Mouse (Mus musculus) thymus, adult 2 months (tissue): ENCODE measurements around the gene Il25.

Experiments
- CTCF ChIP-seq: fragments of 200-500 bp; IDR thresholded peaks from 2 replicates; pipeline ENCODE4 v1.5.1; 2012; ENCODE audit warnings: mild to moderate bottlenecking, control low read depth, low read length, moderate library complexity, borderline replicate concordance; ENCODE audit not compliant: control insufficient read depth, poor library complexity, insufficient read depth; ENCODE audit errors: extremely low read depth
- POLR2A ChIP-seq: fragments of 200-500 bp; IDR thresholded peaks from 2 replicates; pipeline ENCODE4 v1.6.1; 2012; ENCODE audit warnings: mild to moderate bottlenecking, low read length, control low read depth, moderate library complexity; ENCODE audit not compliant: control insufficient read depth, poor library complexity, insufficient read depth; ENCODE audit errors: extremely low read depth

- no peak for TF ChIP-seq CTCF
- TF ChIP-seq POLR2A: no peak
Measured at GRCm38 (mm10) chr14:54884022-54884712, 48.3 kb upstream of the Il25 start.
